Mouse (Mus musculus) bone marrow macrophage, adult 2 months (primary cell): ENCODE results near the gene Mybbp1a.

Experiments used
- CTCF ChIP-seq: IDR thresholded peaks from 2 replicates; pipeline ENCODE4 v1.5.1; 2012; ENCODE audit warnings: low read depth, mild to moderate bottlenecking, low read length, moderate library complexity
- POLR2A ChIP-seq: IDR thresholded peaks from 2 replicates; pipeline ENCODE4 v1.6.1; 2012; ENCODE audit warnings: mild to moderate bottlenecking, low read depth, low read length, borderline replicate concordance

- TF ChIP-seq CTCF (no peak), POLR2A (no peak)
These were observed 40.8 kb downstream of the Mybbp1a start for GRCm38 (mm10) chr11:72481952-72482351.
